Mouse (Mus musculus) midbrain, embryonic 13.5 days (tissue): ENCODE results near the gene Grm1. TPM values are rescaled to one million over a fixed set of nuclear protein-coding genes. Genes with fewer than 3 reads are reported as not detected.
A peak's percentile ranks its signal among the peaks of the same experiment; 100 is the strongest.

Source experiments
- ATAC-seq: fragments of 200-750 bp; cut with Nextera tagmentation; 2 replicates; pipeline ENCODE4 v1.8.0; 2017; ENCODE audit warnings: mild to moderate bottlenecking, moderate TSS enrichment, moderate library complexity
- H3K27ac ChIP-seq: fragments of 300-500 bp; sonication (generic); 2 replicates; pipeline ENCODE4 v1.5.1; 2015; ENCODE audit warnings: inconsistent platforms, mild to moderate bottlenecking, moderate library complexity
- H3K27me3 ChIP-seq: fragments of 300-500 bp; sonication (generic); 2 replicates; pipeline ENCODE4 v1.6.1; 2015; ENCODE audit warnings: mild to moderate bottlenecking, inconsistent platforms
- H3K36me3 ChIP-seq: fragments of 300-500 bp; sonication (generic); 2 replicates; pipeline ENCODE4 v1.6.1; 2015; ENCODE audit warnings: mild to moderate bottlenecking, inconsistent platforms
- H3K4me1 ChIP-seq: fragments of 300-500 bp; sonication (generic); replicated peaks from 2 replicates; pipeline ENCODE4 v1.6.1; 2015; ENCODE audit warnings: inconsistent platforms
- H3K4me2 ChIP-seq: fragments of 300-500 bp; sonication (generic); replicated peaks from 2 replicates; pipeline ENCODE4 v1.6.1; 2015; ENCODE audit warnings: moderate library complexity, mild to moderate bottlenecking, inconsistent platforms
- H3K4me3 ChIP-seq: fragments of 300-500 bp; sonication (generic); replicated peaks from 2 replicates; pipeline ENCODE4 v1.5.1; 2015; ENCODE audit warnings: mild to moderate bottlenecking, inconsistent platforms
- H3K9ac ChIP-seq: fragments of 300-500 bp; sonication (generic); replicated peaks from 2 replicates; pipeline ENCODE4 v1.6.1; 2015; ENCODE audit warnings: mild to moderate bottlenecking, inconsistent platforms
- H3K9me3 ChIP-seq: fragments of 300-500 bp; sonication (generic); 2 replicates; pipeline ENCODE4 v1.6.1; 2016; ENCODE audit warnings: mild to moderate bottlenecking, inconsistent platforms
- WGBS: fragments of 180-500 bp; shearing (Covaris S2); methylation state at CpG from one replicate; pipeline ENCODE4 v1.1.7; 2015; 5-methylcytosine and 5-hydroxymethylcytosine counted together
- polyA plus RNA-seq: library from polyadenylated mRNA; unstranded; fragments of >200 nt; fragmentation: Nextera tagmentation; extraction: Ambion mirVana; gene quantifications from 2 replicates; pipeline ENCODE4 v1.2.1, GENCODE M21; 2015

The Grm1 gene
- polyA plus RNA-seq, 1 experiment from 2014 or later: 3.0 TPM

DNA sequence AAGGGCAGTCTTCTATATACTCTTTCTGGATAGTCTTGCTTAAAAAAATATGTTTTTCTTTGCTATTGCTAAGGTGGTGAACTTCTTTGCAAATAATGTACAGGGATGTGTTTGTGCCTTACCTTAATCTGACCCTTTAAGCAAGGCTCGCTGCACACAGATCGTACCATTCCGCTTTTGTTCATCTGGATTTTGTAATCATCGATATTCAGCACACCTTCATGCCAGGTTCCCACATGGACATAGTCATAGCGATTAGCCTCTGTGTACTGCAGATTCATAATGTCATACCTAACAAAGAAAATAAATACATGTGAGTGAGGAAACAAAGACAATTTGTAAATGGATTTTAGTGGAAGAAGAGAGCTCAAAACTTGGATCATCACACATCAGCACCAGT is 340.8 kb downstream of the Grm1 start:
- Histone ChIP-seq H3K9ac (no peak overlapping the region), H3K27ac (no peak overlapping the region), H3K4me3 (no peak overlapping the region), H3K9me3 (no peaks in the 10 kb centered on the region), H3K4me1 (no peaks in the 10 kb centered on the region), H3K4me2 (no peak overlapping the region), H3K36me3 (no peaks in the 10 kb centered on the region), H3K27me3 (no peaks in the 10 kb centered on the region)
- ATAC-seq: no peak
- 94% methylated on average over 5 of the region's 5 CpGs for WGBS

GRCm38 (mm10) chr10:10740729-10741128 is 341.4 kb downstream of the Grm1 start:
- H3K9me3 ChIP-seq: no peaks in the 10 kb centered on the region
- WGBS: 59% methylated on average over 3 of the region's 3 CpGs
- no peak for ATAC-seq
- H3K27me3 ChIP-seq: no peaks in the 10 kb centered on the region
- no peak overlapping the region for H3K4me2 ChIP-seq
- H3K36me3 ChIP-seq: no peaks in the 10 kb centered on the region
- no peak overlapping the region for H3K27ac ChIP-seq
- no peaks in the 10 kb centered on the region for H3K4me1 ChIP-seq
- no peak overlapping the region for H3K4me3 ChIP-seq
- no peak overlapping the region for H3K9ac ChIP-seq

DNA sequence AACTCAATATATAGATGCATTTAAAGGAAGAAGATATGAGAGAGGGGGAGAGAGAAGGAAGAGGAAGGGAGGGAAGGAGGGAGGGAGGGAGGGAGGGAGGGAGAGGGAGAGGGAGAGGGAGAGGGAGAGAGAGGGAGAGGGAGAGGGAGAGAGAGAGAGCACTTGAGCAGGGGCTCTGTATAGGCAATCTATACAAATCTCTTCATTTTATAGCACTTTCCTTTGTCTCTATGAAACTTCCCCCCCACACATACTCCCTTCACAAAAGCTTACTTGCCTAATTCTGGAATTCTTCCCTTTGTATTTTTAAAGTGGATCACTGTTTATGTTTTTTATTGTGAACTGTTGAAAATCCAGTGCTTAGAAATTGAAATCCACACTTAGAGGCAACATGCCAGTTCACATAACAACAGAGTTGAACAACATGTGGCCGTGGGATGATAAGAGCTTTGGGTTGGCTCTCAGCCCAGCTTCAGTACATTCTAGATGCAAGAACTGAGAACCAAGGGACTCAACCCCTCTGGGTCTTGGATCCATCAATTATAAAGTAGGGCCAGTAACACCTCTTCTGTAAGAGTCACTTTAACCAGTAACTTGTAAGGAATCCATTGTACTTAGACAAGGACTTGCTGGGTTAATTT is 345.0 kb downstream of the Grm1 start:
- ATAC-seq: no peak
- Histone ChIP-seq H3K4me3 (no peak overlapping the region), H3K27ac (no peak overlapping the region), H3K4me2 (no peak overlapping the region), H3K36me3 (no peaks in the 10 kb centered on the region), H3K9me3 (no peaks in the 10 kb centered on the region), H3K4me1 (no peaks in the 10 kb centered on the region), H3K9ac (no peak overlapping the region), H3K27me3 (no peaks in the 10 kb centered on the region)
- 64% methylated on average over 1 of the region's 1 CpGs for WGBS

DNA sequence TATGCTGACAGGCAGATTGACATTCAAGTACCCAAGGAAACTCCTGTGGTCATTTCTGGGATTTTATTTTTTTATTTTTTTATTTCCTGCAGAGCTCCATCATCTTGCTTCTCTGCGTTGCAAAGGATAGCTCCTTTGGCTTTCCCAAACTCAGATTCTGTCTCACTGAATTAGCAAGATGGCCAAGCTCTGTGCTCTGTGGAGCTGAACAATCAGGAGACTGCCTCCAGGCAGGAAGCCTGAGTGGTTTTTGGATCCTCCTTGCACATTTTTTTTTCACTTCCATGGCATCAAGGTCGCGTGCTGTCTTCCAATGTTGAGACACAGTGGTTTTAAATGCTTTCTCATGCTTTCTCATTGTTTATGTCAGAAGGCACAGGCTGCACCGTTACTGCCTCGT is 347.6 kb downstream of the Grm1 start:
- Histone ChIP-seq H3K4me1 (no peaks in the 10 kb centered on the region), H3K36me3 (no peaks in the 10 kb centered on the region), H3K4me3 (no peak overlapping the region), H3K9ac (no peak overlapping the region), H3K9me3 (no peaks in the 10 kb centered on the region), H3K27me3 (no peaks in the 10 kb centered on the region), H3K4me2 (no peak overlapping the region), H3K27ac (no peak overlapping the region)
- no peak for ATAC-seq
- WGBS: 72% methylated on average over 5 of the region's 5 CpGs

- 97% methylated on average over 5 of the region's 5 CpGs for WGBS
- H3K9ac ChIP-seq: no peak overlapping the region
- no peaks in the 10 kb centered on the region for H3K9me3 ChIP-seq
- no peaks in the 10 kb centered on the region for H3K4me1 ChIP-seq
- H3K27me3 ChIP-seq: no peaks in the 10 kb centered on the region
- H3K4me2 ChIP-seq: no peak overlapping the region
- no peak overlapping the region for H3K4me3 ChIP-seq
- no peak for ATAC-seq
- no peaks in the 10 kb centered on the region for H3K36me3 ChIP-seq
- H3K27ac ChIP-seq: no peak overlapping the region
Observed at GRCm38 (mm10) chr10:10733092-10733491, 349.1 kb downstream of the Grm1 start.

DNA sequence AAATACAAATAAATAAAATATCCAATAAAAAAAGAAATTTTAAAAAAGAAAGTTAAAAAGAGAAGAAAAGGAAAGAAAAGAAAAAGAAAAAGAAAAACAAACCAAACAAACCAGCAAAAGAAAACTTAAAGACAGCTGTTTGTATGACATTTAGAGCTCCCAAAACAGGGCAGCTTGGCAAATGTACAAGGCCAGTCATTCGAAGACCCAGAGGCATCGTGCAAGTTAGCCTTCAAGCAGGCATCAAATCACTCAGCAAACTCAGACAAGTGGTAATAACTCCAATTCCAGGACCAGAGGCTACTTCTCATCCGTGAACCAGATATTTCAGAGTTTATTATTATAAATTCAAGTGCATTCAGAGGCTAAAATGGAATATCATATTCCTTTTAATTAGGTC is 355.7 kb downstream of the Grm1 start:
- no peaks in the 10 kb centered on the region for H3K27me3 ChIP-seq
- WGBS: 93% methylated on average over 3 of the region's 3 CpGs
- no peaks in the 10 kb centered on the region for H3K4me1 ChIP-seq
- H3K4me2 ChIP-seq: no peak overlapping the region
- no peaks in the 10 kb centered on the region for H3K9me3 ChIP-seq
- ATAC-seq: no peak
- no peaks in the 10 kb centered on the region for H3K36me3 ChIP-seq
- H3K27ac ChIP-seq: no peak overlapping the region
- no peak overlapping the region for H3K9ac ChIP-seq
- no peak overlapping the region for H3K4me3 ChIP-seq

GRCm38 (mm10) chr10:10710837-10711236 is 371.3 kb downstream of the Grm1 start:
- no peaks in the 10 kb centered on the region for H3K4me1 ChIP-seq
- ATAC-seq: no peak

GRCm38 (mm10) chr10:10710359-10710758 is 371.8 kb downstream of the Grm1 start:
- WGBS: 92% methylated on average over 2 of the region's 2 CpGs

More at GRCm38 (mm10) chr10:10710837-10711236, 371.3 kb downstream of the Grm1 start:
- Histone ChIP-seq H3K27ac (no peak overlapping the region), H3K27me3 (no peaks in the 10 kb centered on the region), H3K9ac (no peak overlapping the region), H3K4me3 (no peak overlapping the region), H3K9me3 (no peaks in the 10 kb centered on the region), H3K36me3 (no peaks in the 10 kb centered on the region), H3K4me2 (no peak overlapping the region)
- WGBS: 78% methylated on average over 2 of the region's 2 CpGs

DNA sequence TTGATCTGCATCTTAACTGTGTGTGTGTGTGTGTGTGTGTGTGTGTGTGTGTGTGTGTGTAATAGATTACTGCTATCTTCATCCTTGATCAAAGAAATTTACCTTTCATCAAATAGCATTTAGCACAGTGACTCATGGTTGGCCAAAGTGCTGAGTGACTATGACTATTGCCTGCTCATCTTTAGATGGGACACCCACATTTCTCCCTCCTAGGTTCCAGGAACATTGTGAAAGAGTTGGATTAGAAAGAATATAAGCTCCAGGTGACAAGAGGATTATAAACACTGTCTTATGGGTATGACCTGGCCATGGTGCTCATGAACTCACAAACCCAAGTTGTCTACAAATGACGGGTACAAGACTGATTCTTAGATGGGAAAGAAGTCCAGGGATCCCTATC is 374.1 kb downstream of the Grm1 start:
- WGBS: 80% methylated on average over 1 of the region's 1 CpGs
- Histone ChIP-seq H3K9ac (no peak overlapping the region), H3K27ac (no peak overlapping the region), H3K36me3 (no peaks in the 10 kb centered on the region), H3K4me2 (no peak overlapping the region), H3K4me1 (no peaks in the 10 kb centered on the region), H3K27me3 (no peaks in the 10 kb centered on the region), H3K9me3 (no peaks in the 10 kb centered on the region), H3K4me3 (no peak overlapping the region)
- no peak for ATAC-seq

More at GRCm38 (mm10) chr10:10710359-10710758, 371.8 kb downstream of the Grm1 start:
- H3K27ac ChIP-seq: no peak overlapping the region
- no peaks in the 10 kb centered on the region for H3K36me3 ChIP-seq
- H3K4me2 ChIP-seq: no peak overlapping the region
- H3K4me1 ChIP-seq: no peaks in the 10 kb centered on the region
- no peaks in the 10 kb centered on the region for H3K9me3 ChIP-seq
- H3K9ac ChIP-seq: no peak overlapping the region
- no peaks in the 10 kb centered on the region for H3K27me3 ChIP-seq
- ATAC-seq: no peak
- no peak overlapping the region for H3K4me3 ChIP-seq

DNA sequence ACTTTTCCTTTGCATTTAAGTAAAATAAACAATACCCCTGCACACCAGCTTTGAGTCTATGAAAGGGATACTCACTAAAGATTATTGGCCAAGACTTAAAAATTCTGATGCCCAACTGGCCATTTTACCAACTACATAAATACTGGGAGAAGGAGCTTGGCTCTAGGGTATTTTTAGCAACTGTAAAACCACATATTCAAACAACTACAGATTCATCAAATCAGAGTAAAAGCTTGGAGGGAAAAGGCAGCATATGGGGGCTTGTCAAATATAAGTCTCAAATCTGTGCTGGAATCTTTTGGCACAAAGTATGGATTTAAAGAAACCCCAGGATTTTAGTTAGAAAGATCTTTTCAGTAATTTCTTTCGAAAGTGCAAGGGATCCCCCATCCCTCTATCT is 380.8 kb downstream of the Grm1 start:
- H3K4me1 ChIP-seq: no peaks in the 10 kb centered on the region
- ATAC-seq: no peak
- H3K36me3 ChIP-seq: no peaks in the 10 kb centered on the region
- WGBS: 91% methylated on average over 1 of the region's 1 CpGs
- no peak overlapping the region for H3K4me3 ChIP-seq
- no peaks in the 10 kb centered on the region for H3K27me3 ChIP-seq
- no peak overlapping the region for H3K4me2 ChIP-seq
- H3K9ac ChIP-seq: no peak overlapping the region
- H3K9me3 ChIP-seq: no peaks in the 10 kb centered on the region
- H3K27ac ChIP-seq: no peak overlapping the region

DNA sequence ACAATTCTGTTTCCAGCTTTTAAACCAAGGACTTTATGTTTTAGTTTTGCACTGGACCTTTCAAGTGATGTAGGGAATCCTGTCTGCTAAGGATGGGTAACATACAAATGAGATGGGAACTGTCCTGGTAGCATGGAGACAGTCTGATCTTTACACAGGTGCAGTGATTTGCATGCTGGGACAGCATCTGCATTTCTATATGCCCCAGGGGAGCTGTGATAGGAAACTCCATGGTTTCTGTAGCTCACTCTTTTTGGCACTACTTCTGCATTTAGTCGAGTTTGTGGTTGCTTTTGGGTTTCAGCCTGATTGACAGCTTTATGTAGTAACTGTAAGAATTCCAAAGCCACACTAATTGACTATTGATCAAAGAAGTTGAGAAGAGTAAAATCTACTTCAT is 381.3 kb downstream of the Grm1 start:
- ATAC-seq: no peak
- 70% methylated on average over 1 of the region's 1 CpGs for WGBS
- H3K27me3 ChIP-seq: no peaks in the 10 kb centered on the region
- H3K4me2 ChIP-seq: no peak overlapping the region
- no peaks in the 10 kb centered on the region for H3K36me3 ChIP-seq
- H3K9me3 ChIP-seq: no peaks in the 10 kb centered on the region
- H3K4me1 ChIP-seq: no peaks in the 10 kb centered on the region
- no peak overlapping the region for H3K27ac ChIP-seq
- no peak overlapping the region for H3K9ac ChIP-seq
- no peak overlapping the region for H3K4me3 ChIP-seq

DNA sequence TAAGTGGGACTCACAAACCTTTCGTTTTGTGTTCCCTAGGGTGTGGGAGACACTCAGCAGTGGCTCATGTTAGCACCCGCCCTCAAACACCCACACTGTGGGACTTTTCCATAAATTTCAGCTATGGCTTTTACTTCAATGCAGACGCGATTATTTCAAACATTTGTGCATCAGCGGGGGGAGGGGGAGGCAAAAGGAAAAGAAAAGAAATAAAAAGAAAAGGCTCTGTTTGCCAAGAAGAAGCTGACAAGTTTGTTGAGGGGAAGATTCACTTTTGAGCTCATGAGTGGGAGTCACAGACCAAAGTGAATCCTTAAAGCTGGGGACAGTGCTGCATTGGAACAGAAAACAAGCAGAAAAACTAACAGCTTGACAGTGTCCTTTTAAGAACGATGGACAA is 384.7 kb downstream of the Grm1 start:
- no peaks in the 10 kb centered on the region for H3K9me3 ChIP-seq
- no peak for ATAC-seq
- H3K36me3 ChIP-seq: no peaks in the 10 kb centered on the region
- no peak overlapping the region for H3K4me2 ChIP-seq
- WGBS: 78% methylated on average over 6 of the region's 6 CpGs
- no peak overlapping the region for H3K27ac ChIP-seq
- no peak overlapping the region for H3K9ac ChIP-seq
- H3K27me3 ChIP-seq: no peaks in the 10 kb centered on the region
- H3K4me3 ChIP-seq: no peak overlapping the region
- no peaks in the 10 kb centered on the region for H3K4me1 ChIP-seq

DNA sequence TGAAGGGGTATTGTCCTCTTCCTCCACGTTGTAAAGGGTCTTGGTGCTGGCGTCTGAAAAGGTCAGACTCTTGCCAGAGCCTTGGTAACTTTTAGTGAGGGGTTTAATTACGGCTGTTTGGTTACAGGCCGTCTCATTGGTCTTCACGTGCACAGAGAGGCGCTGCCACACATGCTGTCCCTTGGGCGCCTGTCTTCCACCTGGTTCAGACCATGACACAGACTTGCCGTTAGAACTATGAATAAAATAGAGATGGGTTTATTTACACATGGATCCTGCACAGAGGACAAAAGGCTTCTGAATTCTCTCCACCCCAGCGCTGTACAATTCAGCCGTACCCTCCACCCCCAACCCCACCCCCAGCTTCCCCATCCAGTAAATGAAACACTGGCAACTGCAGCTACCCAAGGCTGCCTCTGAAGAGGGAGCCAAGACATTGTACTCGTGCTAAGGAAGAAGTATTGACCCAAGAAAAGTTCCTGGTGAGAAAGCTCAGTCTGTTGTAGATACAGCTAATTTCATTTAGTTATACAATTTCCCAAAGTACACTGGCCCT is 392.4 kb downstream of the Grm1 start:
- no peaks in the 10 kb centered on the region for H3K36me3 ChIP-seq
- H3K27me3 ChIP-seq: peaks cover 2% of the 10 kb centered on the region; the same call in 1 of the 2 replicates
- H3K4me2 ChIP-seq: peak overlapping the region; percentile 97
- no peaks in the 10 kb centered on the region for H3K9me3 ChIP-seq
- peaks cover 14% of the 10 kb centered on the region for H3K4me1 ChIP-seq
- ATAC-seq: peak; percentile 53
- WGBS: 7% methylated on average over 11 of the region's 11 CpGs
- peak overlapping the region; percentile 57 for H3K4me3 ChIP-seq
- no peak overlapping the region for H3K27ac ChIP-seq
- H3K9ac ChIP-seq: peak overlapping the region; percentile 71
